8 mouse cellular contexts compared by ENCODE assay signal in the genomic region with DNA sequence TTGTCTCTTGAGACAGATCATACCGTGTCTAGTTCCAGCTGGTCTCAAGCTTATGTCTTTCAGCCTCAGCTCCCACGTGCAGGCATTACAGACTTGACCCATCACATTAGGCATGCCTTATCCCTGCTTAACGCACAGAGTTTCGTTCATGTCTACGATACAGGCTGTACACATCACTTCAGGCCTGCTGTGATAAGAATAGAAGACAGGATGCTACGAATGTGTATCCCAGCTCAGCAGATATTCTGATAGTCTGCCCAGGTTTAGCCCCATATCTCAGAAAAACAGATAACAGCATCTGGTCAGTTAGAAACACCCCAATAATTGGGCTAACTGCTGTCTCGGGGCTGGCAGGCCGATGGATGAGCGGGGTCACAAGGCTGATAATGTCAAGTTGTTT.
"Had no signal": no experiment of that assay in that cellular context is flagged by ENCODE, and none has a peak within 500 bp of the region (broad histone marks: within the 10 kb centered on the region; RNA-seq: fewer than 3 reads in every experiment).

No protein-coding gene starts in this region.

- H3K27ac ChIP-seq: kidney, embryonic 15.5 days; limb, embryonic 12.5 days; lung, embryonic 15.5 days; midbrain, embryonic 13.5 days had no signal

- ATAC-seq: midbrain, embryonic 13.5 days had no signal

- H3K4me3 ChIP-seq: kidney, embryonic 15.5 days; limb, embryonic 12.5 days; lung, embryonic 15.5 days; midbrain, embryonic 13.5 days had no signal

- H3K36me3 ChIP-seq: kidney, embryonic 15.5 days; limb, embryonic 12.5 days; lung, embryonic 15.5 days; midbrain, embryonic 13.5 days had no signal

- H3K9ac ChIP-seq: kidney, embryonic 15.5 days; limb, embryonic 12.5 days; lung, embryonic 15.5 days; midbrain, embryonic 13.5 days had no signal

- H3K27me3 ChIP-seq: kidney, embryonic 15.5 days; limb, embryonic 12.5 days; lung, embryonic 15.5 days had no signal

- DNase-seq: kidney, adult 2 months; kidney, postnatal 14 days; layer of hippocampus, postnatal 36 days; thymus, postnatal 36 days had no signal

- H3K4me2 ChIP-seq: kidney, embryonic 15.5 days; limb, embryonic 12.5 days; lung, embryonic 15.5 days; midbrain, embryonic 13.5 days had no signal

- H3K9me3 ChIP-seq: kidney, embryonic 15.5 days; limb, embryonic 12.5 days; lung, embryonic 15.5 days; midbrain, embryonic 13.5 days had no signal
